Mouse (Mus musculus) cerebellum, adult 2 months (tissue): Measurements from ENCODE around the gene Aff3.

ENCODE experiments used
- CTCF ChIP-seq: fragments of 200-500 bp; IDR thresholded peaks from 2 replicates; pipeline ENCODE4 v1.5.1; 2011; ENCODE audit warnings: low read depth, mild to moderate bottlenecking, control low read depth, low read length, moderate library complexity, borderline replicate concordance; ENCODE audit not compliant: insufficient read depth
- POLR2A ChIP-seq: fragments of 200-500 bp; IDR thresholded peaks from 2 replicates; pipeline ENCODE4 v1.6.1; 2011; ENCODE audit warnings: low read length, control low read depth, borderline replicate concordance; ENCODE audit not compliant: insufficient read depth

DNA sequence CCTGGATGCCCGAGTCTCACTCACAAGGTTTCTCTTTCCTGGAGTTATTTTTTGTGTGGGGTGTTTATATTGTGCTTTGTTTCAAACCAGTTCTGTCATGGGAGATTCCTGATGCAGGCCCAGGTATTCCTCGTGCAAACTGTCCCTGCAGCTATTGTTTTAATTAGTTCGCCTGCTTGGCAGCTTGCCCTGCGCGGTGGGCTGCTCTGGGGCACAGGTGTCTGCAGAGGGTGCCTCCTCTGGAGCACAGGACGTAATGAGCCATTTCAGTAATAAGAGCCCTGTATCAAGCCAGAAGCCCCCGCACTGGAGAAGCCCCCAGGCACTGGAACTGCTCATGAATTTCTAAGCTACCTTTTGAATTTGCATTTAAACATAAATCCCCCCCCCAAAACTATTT is 162.0 kb downstream of the Aff3 start:
- TF ChIP-seq CTCF (no peak), POLR2A (no peak)
